Mouse (Mus musculus) layer of hippocampus, adult 18-20 months (tissue): ENCODE data around the gene Afmid. TPM values are rescaled to one million over a fixed set of nuclear protein-coding genes. Genes with fewer than 3 reads are reported as not detected.

ENCODE experiments used
- DNase-seq, 2 experiments: peaks; one replicate each; pipeline ENCODE4 v3.0.0; 2022; ENCODE audit warnings: low spot score in 2 of 2
- total RNA-seq, 2 experiments: library from RNA; stranded (reverse); gene quantifications; 2 replicates each; pipeline ENCODE4 v1.2.3; 2021

Afmid gene
- total RNA-seq, 2 experiments from 2014 or later: 3.3 to 7.3 TPM

DNA sequence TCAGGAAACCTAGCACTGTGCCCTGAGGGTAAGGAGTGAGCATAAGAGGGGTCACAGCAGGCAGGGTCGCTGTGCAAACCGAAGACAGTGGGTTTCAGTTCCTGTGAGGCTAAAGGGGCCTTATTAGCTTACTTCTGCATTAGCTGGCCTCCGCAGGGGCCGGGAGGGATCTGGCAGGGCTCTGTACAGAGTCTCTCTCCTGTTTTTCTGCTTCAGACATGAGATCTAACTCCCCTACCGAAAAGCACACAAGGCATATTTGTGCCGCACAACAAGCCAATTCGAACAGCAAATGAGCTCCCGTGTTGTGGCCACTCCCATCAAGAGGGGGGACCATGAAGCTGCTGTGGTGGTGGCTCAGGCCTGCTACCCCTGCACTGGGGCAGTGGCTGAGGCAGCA is 53.2 kb downstream of the Afmid start:
- DNase-seq: no peak

- DNase-seq: no peak
Measured at GRCm38 (mm10) chr11:117879676-117880075, 54.0 kb downstream of the Afmid start.

DNA sequence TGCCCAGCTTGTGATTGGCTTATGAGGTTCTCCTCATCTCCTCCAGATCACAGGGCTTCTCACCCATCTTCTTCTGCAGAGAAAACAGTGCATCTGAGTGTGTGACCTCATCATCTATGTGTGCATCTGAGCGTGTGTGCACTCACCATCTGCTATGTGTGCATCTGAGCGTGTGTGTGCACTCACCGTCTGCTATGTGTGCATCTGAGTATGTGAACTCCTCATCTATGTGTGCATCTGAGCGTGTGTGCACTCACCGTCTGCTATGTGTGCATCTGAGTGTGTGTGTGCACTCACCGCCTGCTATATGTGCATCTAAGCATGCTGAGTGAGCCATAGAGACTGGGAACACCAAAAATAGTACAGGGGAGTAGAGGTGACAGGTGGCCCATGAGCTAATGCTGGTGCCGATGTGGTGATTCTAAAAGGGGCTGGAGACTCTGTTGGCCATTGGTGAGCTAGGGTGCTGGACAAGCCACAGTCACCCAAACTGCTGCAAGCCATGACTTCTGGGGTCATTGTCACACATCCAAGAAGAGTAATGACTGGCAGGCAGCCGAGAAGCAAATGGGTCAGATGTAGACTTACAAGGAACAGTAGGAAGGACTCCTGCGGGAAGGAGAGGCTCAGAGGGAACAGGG is 54.7 kb downstream of the Afmid start:
- no peak for DNase-seq

DNA sequence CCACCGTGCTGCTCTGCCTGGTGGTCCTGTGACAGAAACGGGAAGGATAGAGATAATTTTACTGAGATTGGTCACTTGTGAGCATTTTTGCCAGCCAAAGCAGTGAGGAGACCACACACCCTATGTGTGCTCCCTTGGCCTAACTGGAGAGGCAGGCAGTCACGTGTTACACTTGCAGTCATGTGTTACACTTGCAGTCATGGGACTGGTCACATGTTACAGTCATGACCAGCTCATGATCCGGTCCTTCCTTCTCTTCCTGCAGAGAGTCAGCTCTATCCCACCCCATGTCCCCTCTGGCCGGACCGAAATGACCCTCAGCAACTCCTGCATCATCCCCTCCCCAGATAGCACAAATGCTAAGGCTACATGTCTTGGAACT is 55.2 kb downstream of the Afmid start:
- DNase-seq: no peak

DNA sequence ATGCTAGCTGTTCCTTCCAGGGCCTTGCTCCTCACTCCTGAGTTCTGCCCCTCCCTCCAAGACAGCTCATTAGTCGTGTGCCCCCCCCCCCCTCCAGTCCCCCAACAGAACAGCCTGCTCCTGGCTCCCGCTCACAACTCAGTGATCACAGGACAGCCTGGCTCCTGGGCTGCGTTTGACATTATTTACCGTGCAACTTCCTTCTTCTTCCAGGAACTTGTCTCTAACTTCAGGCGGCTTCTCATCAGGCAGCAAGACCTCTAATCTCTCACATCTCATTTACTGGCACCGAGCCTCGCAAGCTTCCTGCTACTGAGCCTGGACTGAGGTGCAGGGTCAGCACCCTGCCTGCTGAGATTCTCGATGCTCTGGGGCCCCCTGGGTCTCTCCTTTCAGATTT is 56.1 kb downstream of the Afmid start:
- no peak for DNase-seq

- DNase-seq: no peak
Measured at GRCm38 (mm10) chr11:117882208-117882607, 56.5 kb downstream of the Afmid start.

DNA sequence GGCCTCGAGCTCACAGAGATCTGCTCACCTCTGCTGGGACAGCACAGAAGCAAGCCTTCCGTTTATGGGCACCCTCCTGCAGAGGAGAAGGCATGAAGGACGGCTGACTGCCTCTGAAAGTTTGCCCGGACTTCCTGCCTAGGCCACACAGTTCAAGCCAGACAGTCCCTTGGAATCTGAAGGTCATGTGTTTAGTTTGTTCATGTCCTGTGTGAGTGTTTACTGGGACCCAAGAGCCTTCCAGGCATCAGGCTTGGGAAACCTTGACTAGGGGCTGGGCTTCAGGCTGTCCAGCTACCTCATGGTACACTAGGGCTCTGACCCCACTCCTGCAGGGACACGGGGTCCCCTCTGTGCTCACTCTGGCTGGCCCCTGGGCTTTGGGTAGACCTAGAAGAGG is 60.3 kb downstream of the Afmid start:
- no peak for DNase-seq

- DNase-seq: no peak
Measured at GRCm38 (mm10) chr11:117888168-117888852, 62.6 kb downstream of the Afmid start.

GRCm38 (mm10) chr11:117888853-117889822 is 63.4 kb downstream of the Afmid start:
- no peak for DNase-seq

Other genes with a start within 250 kb of the Afmid start
- gene Tnrc6c, start 171.6 kb upstream of the Afmid start, total RNA-seq: 10 to 100 TPM; 66.1 to 67.7 TPM
- 1 to 10 TPM in 1 of 2 experiments, under 1 TPM in 1; 0.72 to 1.1 TPM for gene Tmc8, start 43.8 kb upstream of the Afmid start, total RNA-seq
- gene Tmc6, start 43.7 kb upstream of the Afmid start, total RNA-seq: 10 to 100 TPM in 1 of 2 experiments, 1 to 10 TPM in 1; 5.9 to 10.6 TPM
- under 1 TPM in 1 of 2 experiments, not detected in 1; 0.40 TPM for gene 6030468B19Rik, start 28.3 kb upstream of the Afmid start, total RNA-seq
- gene Gm20708, start 16.3 kb upstream of the Afmid start, total RNA-seq: 1 to 10 TPM; 1.5 to 2.2 TPM
- gene Syngr2, start 16.3 kb upstream of the Afmid start, total RNA-seq: 10 to 100 TPM; 12.3 to 12.4 TPM
- gene Tk1, start 168 bp downstream of the Afmid start, total RNA-seq: under 1 TPM; 0.43 to 0.50 TPM
- 1 to 10 TPM in 1 of 2 experiments, under 1 TPM in 1; 0.82 to 1.1 TPM for gene Birc5, start 23.3 kb downstream of the Afmid start, total RNA-seq
- gene Tmem235, start 34.8 kb downstream of the Afmid start, total RNA-seq: not detected
- 1 to 10 TPM; 2.8 to 3.0 TPM for gene Tha1, start 47.6 kb downstream of the Afmid start, total RNA-seq
- 1 to 10 TPM; 1.0 to 1.3 TPM for gene Socs3, start 144.1 kb downstream of the Afmid start, total RNA-seq
- 10 to 100 TPM; 78.8 to 81.7 TPM for gene Pgs1, start 160.4 kb downstream of the Afmid start, total RNA-seq